Mouse (Mus musculus) olfactory bulb, adult 2 months (tissue): ENCODE measurements around the gene Fgfr2.

Experiments
- CTCF ChIP-seq: fragments of 200-500 bp; IDR thresholded peaks from 2 replicates; pipeline ENCODE4 v1.5.1; 2012; ENCODE audit warnings: low read depth, mild to moderate bottlenecking, low read length, moderate library complexity; ENCODE audit not compliant: insufficient read depth
- POLR2A ChIP-seq: fragments of 200-500 bp; IDR thresholded peaks from 2 replicates; pipeline ENCODE4 v1.6.1; 2012; ENCODE audit warnings: mild to moderate bottlenecking, low read depth, low read length, moderate library complexity; ENCODE audit not compliant: insufficient read depth

DNA sequence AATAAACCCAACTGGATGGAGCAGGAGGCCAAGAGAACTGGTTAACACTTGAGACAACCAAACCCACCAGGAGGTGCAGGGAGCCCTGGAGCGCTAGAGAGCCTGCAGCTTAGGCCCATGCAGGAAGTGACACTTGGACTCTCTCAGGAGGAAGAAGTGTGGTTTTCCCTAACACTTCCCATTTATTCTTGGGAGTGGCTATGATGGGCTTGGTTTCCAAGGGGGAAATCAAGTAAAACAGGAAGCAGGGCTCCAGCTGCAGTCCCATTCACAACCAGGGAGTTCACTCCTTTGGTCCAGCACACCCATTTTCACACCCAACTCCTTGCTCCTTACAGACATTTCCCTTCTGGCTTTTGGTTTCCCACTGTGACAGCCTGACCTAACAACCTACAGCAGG lies 44.2 kb downstream of the Fgfr2 start:
- TF ChIP-seq CTCF (no peak), POLR2A (no peak)
